Mouse (Mus musculus) ES-CJ7 (cell line): ENCODE measurements around the gene Ppwd1.
"Not testable (repeated sequence)": the region's sequence is repeated elsewhere in the genome, so short reads cannot be mapped to it uniquely, and the experiment has no call there.

ENCODE experiments used
- DNase-seq: peaks from one replicate; pipeline ENCODE4 v3.0.0; 2011; ENCODE audit warnings: low read depth, low spot score

Gene Ppwd1

DNA sequence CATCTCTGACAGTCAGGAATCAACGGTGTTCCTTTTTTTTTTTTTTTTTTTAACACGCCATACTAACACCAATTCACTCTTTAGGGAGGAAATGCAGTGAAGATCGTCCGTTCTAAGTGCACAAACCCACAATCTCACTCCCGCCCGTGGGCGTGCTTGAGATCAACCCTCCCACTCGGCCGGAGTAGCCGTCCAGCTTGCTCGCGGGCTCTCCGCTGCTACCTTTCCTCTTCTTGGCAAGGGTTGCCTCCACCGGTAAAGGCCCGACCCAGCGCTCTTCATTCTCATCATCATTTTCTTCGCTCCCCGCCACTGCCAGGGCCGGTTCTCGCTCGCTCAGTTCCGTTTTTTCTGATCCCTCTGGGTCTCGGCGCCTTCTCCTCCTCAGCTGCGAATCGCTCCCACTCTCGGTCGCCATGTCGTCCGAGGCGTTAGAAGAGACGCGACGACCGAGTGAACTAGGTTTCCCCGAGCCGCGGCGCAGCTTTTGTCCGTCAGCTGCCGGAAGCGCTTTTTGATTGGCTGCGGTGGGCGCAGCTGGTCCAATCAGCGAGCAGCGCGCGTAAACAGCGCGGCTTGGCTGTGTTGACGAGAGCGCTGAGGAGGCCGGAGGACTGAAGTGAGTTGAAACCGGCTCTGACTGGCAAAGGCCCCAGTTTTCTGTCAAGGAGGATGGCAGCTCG, at the start of gene Ppwd1, which contains the start of gene Cenpk:
Gene Ppwd1 (minus strand): TSS at position 460 of the 683 bp plus-strand sequence.
Gene Cenpk (plus strand): TSS at position 228 of the 683 bp plus-strand sequence.
- peak; percentile 96 for DNase-seq

DNA sequence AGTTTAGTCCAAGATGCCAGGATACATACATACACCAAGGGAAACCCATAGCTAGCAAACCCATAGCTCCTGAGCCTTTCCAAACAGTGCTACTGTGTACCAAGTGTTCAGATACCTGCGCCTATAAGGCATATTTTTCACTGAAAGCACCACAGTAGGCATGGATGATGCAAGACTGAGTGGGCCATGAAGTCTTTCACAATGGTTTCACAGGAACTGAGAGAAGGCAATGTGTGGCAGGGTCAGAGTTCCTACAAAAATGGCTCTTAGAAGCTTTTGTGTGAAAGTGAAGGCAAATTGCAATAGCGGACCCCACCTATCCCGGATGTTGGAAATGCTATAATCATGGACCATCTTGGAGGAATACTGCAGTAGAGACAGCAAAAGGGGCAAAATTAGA, 30.4 kb upstream of the Ppwd1 start:
- DNase-seq: no peak

DNA sequence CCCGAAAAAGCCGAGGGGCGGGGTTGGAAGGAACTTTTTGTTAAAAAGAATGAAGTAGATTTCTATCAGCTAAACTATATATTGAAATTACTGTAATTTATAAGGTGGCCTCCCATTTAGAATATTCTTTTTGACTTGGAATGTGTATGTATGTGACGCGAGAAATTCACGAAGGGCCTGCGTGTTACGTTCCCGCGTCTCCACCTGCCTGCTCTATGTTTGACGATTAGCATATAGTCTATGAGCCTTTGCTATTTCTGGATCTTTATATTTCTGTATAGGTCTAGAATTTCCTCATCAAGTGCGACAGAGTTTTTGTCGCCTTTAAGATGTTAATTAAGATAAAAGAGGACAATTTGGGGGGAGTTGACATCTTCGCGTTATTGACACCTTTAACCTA, 538 bp upstream of the Ppwd1 start:
- peak; percentile 35 for DNase-seq

DNA sequence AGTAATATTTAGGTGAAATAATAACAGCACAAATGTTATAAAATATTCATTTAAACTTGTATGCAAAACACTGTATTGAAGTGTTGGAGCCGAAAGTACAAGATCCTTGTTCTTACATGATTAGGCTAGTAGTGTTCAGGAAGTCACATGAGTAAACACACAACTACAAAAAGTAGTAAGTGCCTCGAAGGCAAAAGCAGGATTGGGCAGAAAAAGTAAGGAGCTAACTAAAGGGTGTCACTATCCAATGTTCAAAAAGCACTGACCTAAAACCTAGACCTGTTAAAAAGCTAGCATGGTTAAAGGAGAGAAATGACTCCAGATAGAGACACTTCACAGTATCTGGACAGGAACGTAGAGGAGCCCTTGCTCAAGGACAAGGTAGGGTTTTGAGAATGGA, 1.2 kb downstream of the Ppwd1 start:
- DNase-seq: no peak

DNA sequence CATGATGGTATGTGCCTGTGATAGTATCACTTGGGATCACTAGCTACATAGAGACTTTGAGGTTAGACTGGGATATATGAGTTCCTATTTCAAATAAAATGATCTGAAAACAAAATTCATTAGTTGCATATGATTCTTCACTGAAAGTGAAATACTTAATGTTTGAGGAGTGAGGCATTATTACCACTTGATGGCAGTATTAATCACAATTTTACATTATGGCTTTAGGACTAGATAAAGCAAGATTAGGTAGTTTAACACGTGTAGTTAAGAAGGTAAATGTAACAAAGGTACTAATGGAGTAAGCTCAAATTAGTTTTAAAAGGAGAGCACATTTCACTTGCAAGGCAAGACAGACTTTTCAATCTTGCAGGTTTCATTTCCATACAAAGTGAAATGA, 24.3 kb downstream of the Ppwd1 start:
- DNase-seq: no peak

DNA sequence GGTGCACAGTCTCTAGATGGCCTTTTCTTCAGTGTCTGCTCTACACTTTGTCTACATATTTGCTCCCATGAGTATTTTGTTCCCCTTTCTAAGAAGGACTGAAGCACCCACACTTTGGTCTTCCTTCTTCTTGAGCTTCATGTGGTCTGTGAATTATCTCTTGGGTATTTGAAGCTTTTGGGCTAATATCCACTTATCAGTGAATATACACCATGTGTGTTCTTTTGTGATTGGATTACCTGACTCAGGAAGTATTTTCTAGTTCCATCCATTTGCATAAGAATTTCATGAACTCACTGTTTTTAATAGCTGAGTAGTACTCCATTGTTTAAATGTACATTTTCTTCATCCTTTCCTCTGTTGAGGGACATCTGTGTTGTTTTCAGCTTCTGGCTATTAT, 32.8 kb downstream of the Ppwd1 start:
- DNase-seq: not testable (repeated sequence)

DNA sequence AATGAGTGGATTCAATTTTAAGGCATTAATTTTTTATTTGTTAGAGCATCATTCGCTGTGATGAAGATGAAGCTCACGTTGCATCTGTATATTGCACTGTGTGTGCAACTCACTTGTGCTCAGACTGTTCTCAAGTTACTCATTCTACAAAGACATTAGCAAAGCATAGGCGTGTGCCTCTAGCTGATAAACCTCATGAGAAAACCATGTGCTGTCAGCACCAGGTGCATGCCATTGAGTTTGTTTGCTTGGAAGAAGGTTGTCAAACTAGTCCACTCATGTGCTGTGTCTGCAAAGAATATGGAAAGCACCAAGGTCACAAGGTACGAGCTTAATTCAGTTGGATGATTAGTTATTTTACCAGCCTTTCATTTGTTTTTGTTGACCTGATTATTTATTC, 41.3 kb downstream of the Ppwd1 start:
- DNase-seq: no peak

DNA sequence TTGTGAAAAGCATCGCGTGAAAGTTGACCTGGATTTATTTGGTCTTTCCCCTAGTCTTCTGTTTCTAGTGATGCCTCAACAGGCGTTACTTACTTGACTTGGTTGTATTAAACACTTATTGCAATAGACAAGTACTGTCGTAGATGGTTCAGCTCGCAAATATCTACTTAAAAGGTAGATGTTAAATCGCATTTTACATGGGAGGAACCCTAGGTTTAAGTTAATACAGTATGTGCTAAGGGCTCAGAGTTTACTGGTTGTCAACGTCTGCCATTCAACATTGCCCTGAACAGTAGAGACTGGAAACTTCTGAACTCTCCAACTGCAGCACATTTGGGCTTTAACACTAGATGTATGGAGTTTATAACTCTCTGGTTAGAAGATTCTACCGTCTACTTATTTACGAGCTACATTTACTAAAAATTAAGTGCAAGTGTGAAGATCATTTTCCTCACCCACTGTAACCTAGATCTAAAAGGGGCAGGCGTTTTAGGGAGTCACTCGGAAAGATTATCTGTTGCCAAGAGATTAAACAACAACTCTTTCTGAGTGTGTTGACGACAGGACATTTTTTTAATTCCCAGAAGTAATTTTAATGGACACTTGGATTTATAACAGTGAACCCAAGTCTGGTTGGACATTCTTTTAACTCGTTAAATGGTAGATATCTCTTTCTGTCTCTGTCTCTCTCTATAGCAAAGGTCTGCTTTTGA, 49.3 kb downstream of the Ppwd1 start:
- no peak for DNase-seq

DNA sequence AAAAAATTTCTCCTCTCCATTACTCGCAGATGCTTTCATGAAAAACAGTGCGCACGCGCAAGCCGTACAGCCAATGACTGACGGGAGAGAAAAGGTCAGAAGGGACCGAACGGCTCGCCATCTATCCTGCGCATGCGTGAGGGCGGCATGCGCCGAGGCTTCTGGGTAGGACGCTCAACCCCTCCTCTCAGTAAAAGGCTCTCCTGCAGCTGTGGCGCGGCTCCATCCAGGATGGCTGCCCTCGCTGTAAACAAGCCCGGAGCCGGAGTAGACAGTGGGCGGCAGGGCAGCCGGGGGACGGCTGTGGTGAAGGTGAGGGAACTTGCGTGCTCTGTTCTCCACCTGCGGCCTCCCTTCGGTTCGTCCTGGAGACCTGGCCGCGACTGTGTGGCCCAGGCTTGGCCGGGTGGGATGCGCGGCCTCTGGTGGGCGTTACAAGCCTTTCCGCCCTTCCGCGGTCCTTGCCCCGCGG, 50.0 kb downstream of the Ppwd1 start, which contains the start of gene Trim23:
Gene Trim23 (plus strand): TSS at position 148 of the 472 bp plus-strand sequence.
- peak; percentile 98 for DNase-seq

DNA sequence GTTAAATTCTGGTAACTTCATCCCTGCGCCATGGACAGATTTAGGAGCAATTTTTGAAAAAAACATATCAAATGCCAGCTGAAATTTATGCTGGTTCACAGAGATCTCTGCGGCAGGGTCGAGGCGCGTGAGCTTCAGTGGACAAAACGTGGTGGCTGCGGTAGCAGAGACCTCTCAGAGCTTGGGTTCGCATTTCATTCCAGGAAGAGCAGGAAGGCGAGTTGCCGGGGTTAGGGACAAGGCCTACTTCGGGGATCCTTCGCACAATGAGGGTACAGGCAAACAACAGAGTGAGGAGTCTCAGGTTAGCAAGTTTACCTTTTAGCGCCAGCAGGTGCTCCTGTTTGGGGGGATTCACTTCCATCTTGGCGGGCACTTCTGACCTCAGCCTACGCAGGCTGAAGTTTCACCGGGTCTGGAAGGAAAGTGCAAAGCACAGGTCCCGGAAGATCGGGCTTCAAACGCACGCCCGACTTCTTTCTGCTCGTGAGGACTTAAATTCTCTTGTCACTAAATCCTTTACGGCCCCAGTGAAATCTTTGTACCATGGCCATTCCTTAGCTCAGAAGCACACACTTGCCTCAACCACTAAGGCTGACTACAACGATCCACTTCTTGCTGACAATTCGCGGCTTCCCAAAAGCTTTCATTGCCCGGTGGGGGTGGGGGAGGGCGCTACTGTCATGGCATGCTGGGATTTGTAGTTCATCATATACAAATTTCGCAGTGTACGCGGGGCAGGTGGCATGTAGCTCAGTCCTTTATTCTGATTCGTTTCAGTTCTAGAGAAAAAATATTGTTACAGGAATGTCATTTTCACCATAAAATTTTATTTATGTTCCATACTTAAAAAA, 50.6 kb downstream of the Ppwd1 start, which contains the start of gene Trappc13:
Gene Trappc13 (minus strand): TSS at position 674 of the 854 bp plus-strand sequence.
- DNase-seq: peak; percentile 88

DNA sequence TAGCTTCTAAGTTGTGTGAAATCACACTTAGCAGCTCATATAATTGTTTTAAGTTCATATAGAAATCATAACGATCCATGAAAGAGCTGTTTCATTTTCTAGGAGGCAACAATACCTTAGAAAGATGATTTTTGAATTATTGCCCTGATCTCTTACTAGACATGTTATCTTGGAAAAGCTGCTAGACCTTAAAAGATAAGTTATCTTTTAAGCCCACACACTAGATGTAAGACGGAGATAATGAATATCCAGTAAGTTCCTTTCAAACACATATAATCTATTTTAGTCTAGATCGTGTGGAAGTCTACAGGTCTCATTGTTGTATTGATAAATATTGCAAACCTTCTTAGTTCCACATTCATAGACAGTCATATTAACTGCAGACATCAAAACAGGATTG, 51.8 kb downstream of the Ppwd1 start:
- no peak for DNase-seq

DNA sequence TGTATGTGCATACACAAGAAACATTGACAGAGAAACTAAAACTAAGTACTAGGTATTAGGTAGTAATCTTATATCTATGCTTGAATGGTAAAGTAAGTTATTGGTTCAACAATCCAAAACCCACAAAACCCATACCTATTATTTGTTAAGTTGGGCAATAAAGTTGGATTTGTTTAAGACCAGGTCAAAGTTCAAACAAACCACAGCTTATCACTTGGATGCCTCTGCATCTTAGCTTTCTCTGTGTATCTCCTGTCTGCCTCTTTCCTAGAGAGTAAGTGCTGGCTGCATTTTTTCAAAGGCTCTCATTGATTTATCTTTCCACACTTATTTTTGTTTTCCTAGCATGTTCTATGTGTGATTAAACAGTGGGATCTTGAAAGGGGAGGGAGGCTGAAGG, 56.1 kb downstream of the Ppwd1 start:
- no peak for DNase-seq

DNA sequence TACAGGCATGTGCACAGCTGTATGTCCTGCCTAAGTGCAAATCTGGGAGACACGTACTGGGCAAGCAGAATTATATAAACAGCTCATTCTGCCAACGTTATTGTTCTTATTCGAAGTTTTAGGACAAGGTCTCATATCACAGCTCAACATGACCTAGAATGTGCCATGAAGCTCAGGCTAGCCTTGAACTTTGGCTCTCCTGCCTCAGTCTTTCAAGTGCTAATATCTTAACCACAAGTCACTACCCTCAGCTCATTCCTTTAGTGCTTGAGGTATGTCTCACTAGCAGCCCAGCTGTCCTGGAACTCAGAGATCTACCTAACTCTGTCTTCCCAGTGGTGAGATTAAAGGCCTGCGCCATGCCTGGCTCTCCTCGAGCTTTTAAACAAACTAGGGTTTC, 56.9 kb downstream of the Ppwd1 start:
- peak; percentile 55 for DNase-seq

DNA sequence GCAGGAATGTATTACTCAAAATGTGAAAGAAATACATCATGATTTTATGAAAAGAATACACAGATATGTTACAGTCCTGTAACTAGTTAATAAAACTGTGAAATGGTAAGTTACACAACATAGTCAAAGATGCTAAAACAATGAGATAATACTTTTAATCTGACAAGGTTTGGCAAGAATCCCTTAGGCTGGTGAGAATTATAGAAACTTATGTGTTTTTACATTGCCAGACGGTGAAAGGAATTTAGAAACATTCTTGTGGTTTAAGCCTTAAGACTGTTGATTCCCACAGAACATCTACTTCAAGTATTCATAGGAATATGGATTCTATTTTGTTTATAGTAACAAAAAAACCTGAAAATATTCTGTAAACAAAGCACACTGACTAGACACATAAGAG, 73.0 kb downstream of the Ppwd1 start:
- no peak for DNase-seq
